Mouse (Mus musculus): ENCODE measurements around the gene Foxb1. TPM values are rescaled to one million over a fixed set of nuclear protein-coding genes. Genes with fewer than 3 reads are reported as not detected.

Foxb1 gene
- polyA plus RNA-seq, 1 experiment from 2014 or later, result not detected

- peaks cover 95% of the 10 kb centered on the region for H3K27me3 ChIP-seq (replicated peaks; ENCODE audit: control insufficient read depth, insufficient read depth, low read length)
- H3K4me1 ChIP-seq (replicated peaks; ENCODE audit: control insufficient read depth, insufficient read depth, low read length), result no peaks in the 10 kb centered on the region
- no peak overlapping the region for H3K9ac ChIP-seq (ENCODE audit: low read depth, low read length)
- TF ChIP-seq CTCF (IDR thresholded peaks at IDR 0.05; ENCODE audit: low read depth), result no peak
- no peaks in the 10 kb centered on the region for H3K36me3 ChIP-seq (ENCODE audit: control insufficient read depth, insufficient read depth)
- no peak overlapping the region for H3K4me3 ChIP-seq (ENCODE audit: low read depth, low read length)
- no peak for ATAC-seq
- no peak overlapping the region for H3K27ac ChIP-seq (ENCODE audit: low read depth, low read length)
- no peak overlapping the region for H3K4me2 ChIP-seq (replicated peaks; ENCODE audit: low read depth)
- no peaks in the 10 kb centered on the region for H3K9me3 ChIP-seq (ENCODE audit: control insufficient read depth)
- 1% methylated on average over 28 of the region's 28 CpGs for WGBS
These were observed 7.6 kb upstream of the Foxb1 start for GRCm38 (mm10) chr9:69768136-69768875.

GRCm38 (mm10) chr9:69767421-69767820 is 6.7 kb upstream of the Foxb1 start:
- no peak for TF ChIP-seq CTCF (IDR thresholded peaks at IDR 0.05; ENCODE audit: low read depth)
- no peaks in the 10 kb centered on the region for H3K9me3 ChIP-seq (ENCODE audit: control insufficient read depth)
- H3K4me2 ChIP-seq (replicated peaks; ENCODE audit: low read depth), result no peak overlapping the region
- H3K9ac ChIP-seq (ENCODE audit: low read depth, low read length), result no peak overlapping the region
- H3K27me3 ChIP-seq (replicated peaks; ENCODE audit: control insufficient read depth, insufficient read depth, low read length), result peaks cover 98% of the 10 kb centered on the region
- under 1% methylated on average over 9 of the region's 12 CpGs for WGBS
- H3K4me3 ChIP-seq (ENCODE audit: low read depth, low read length), result no peak overlapping the region
- no peaks in the 10 kb centered on the region for H3K4me1 ChIP-seq (replicated peaks; ENCODE audit: control insufficient read depth, insufficient read depth, low read length)
- ATAC-seq, result no peak
- H3K27ac ChIP-seq (ENCODE audit: low read depth, low read length), result no peak overlapping the region
- no peaks in the 10 kb centered on the region for H3K36me3 ChIP-seq (ENCODE audit: control insufficient read depth, insufficient read depth)

GRCm38 (mm10) chr9:69766936-69767335 is 6.2 kb upstream of the Foxb1 start:
- Histone ChIP-seq H3K4me3 (ENCODE audit: low read depth, low read length) (no peak overlapping the region), H3K4me2 (replicated peaks; ENCODE audit: low read depth) (no peak overlapping the region), H3K9ac (ENCODE audit: low read depth, low read length) (no peak overlapping the region), H3K4me1 (replicated peaks; ENCODE audit: control insufficient read depth, insufficient read depth, low read length) (no peaks in the 10 kb centered on the region), H3K27me3 (replicated peaks; ENCODE audit: control insufficient read depth, insufficient read depth, low read length) (peaks cover 99% of the 10 kb centered on the region), H3K9me3 (ENCODE audit: control insufficient read depth) (no peaks in the 10 kb centered on the region), H3K36me3 (ENCODE audit: control insufficient read depth, insufficient read depth) (no peaks in the 10 kb centered on the region), H3K27ac (ENCODE audit: low read depth, low read length) (no peak overlapping the region)
- TF ChIP-seq CTCF (IDR thresholded peaks at IDR 0.05; ENCODE audit: low read depth), result no peak
- no peak for ATAC-seq
- WGBS, result 2% methylated on average over 4 of the region's 4 CpGs

GRCm38 (mm10) chr9:69766301-69766700 is 5.6 kb upstream of the Foxb1 start:
- Histone ChIP-seq H3K4me1 (replicated peaks; ENCODE audit: control insufficient read depth, insufficient read depth, low read length) (no peaks in the 10 kb centered on the region), H3K9ac (ENCODE audit: low read depth, low read length) (no peak overlapping the region), H3K27me3 (replicated peaks; ENCODE audit: control insufficient read depth, insufficient read depth, low read length) (peaks cover 99% of the 10 kb centered on the region), H3K9me3 (ENCODE audit: control insufficient read depth) (no peaks in the 10 kb centered on the region), H3K27ac (ENCODE audit: low read depth, low read length) (no peak overlapping the region), H3K4me2 (replicated peaks; ENCODE audit: low read depth) (no peak overlapping the region), H3K36me3 (ENCODE audit: control insufficient read depth, insufficient read depth) (no peaks in the 10 kb centered on the region), H3K4me3 (ENCODE audit: low read depth, low read length) (no peak overlapping the region)
- no peak for TF ChIP-seq CTCF (IDR thresholded peaks at IDR 0.05; ENCODE audit: low read depth)
- ATAC-seq, result no peak
- WGBS, result 1% methylated on average over 8 of the region's 8 CpGs

GRCm38 (mm10) chr9:69765483-69766050 is 4.8 kb upstream of the Foxb1 start:
- no peak for ATAC-seq
- Histone ChIP-seq H3K9me3 (ENCODE audit: control insufficient read depth) (no peaks in the 10 kb centered on the region), H3K27me3 (replicated peaks; ENCODE audit: control insufficient read depth, insufficient read depth, low read length) (peaks cover 99% of the 10 kb centered on the region), H3K4me2 (replicated peaks; ENCODE audit: low read depth) (no peak overlapping the region), H3K9ac (ENCODE audit: low read depth, low read length) (no peak overlapping the region), H3K4me1 (replicated peaks; ENCODE audit: control insufficient read depth, insufficient read depth, low read length) (no peaks in the 10 kb centered on the region), H3K36me3 (ENCODE audit: control insufficient read depth, insufficient read depth) (no peaks in the 10 kb centered on the region), H3K27ac (ENCODE audit: low read depth, low read length) (no peak overlapping the region), H3K4me3 (ENCODE audit: low read depth, low read length) (no peak overlapping the region)
- no peak for TF ChIP-seq CTCF (IDR thresholded peaks at IDR 0.05; ENCODE audit: low read depth)
- 4% methylated on average over 8 of the region's 8 CpGs for WGBS

- H3K27ac ChIP-seq (ENCODE audit: low read depth, low read length), result no peak overlapping the region
- H3K9ac ChIP-seq (ENCODE audit: low read depth, low read length), result no peak overlapping the region
- peaks cover 99% of the 10 kb centered on the region for H3K27me3 ChIP-seq (replicated peaks; ENCODE audit: control insufficient read depth, insufficient read depth, low read length)
- WGBS, result 1% methylated on average over 42 of the region's 42 CpGs
- no peak for ATAC-seq
- no peak overlapping the region for H3K4me3 ChIP-seq (ENCODE audit: low read depth, low read length)
- no peaks in the 10 kb centered on the region for H3K36me3 ChIP-seq (ENCODE audit: control insufficient read depth, insufficient read depth)
- H3K9me3 ChIP-seq (ENCODE audit: control insufficient read depth), result no peaks in the 10 kb centered on the region
- no peak for TF ChIP-seq CTCF (IDR thresholded peaks at IDR 0.05; ENCODE audit: low read depth)
- no peak overlapping the region for H3K4me2 ChIP-seq (replicated peaks; ENCODE audit: low read depth)
- H3K4me1 ChIP-seq (replicated peaks; ENCODE audit: control insufficient read depth, insufficient read depth, low read length), result no peaks in the 10 kb centered on the region
These were observed 4.1 kb upstream of the Foxb1 start for GRCm38 (mm10) chr9:69764586-69765482.
